Mouse (Mus musculus) midbrain, embryonic 10.5 days (tissue): Measurements from ENCODE around the gene Fgf9. TPM values are rescaled to one million over a fixed set of nuclear protein-coding genes. Genes with fewer than 3 reads are reported as not detected.

Experiments
- DNase-seq: peaks from one replicate; pipeline ENCODE4 v3.0.0-alpha.2; 2017; ENCODE audit warnings: low spot score
- H3K27ac ChIP-seq: fragments of 300-500 bp; sonication (generic); replicated peaks from 2 replicates; pipeline ENCODE4 v1.5.1; 2016; ENCODE audit warnings: mild to moderate bottlenecking
- H3K27me3 ChIP-seq: fragments of 300-500 bp; sonication (generic); 2 replicates; pipeline ENCODE4 v1.6.1; 2016; ENCODE audit warnings: low read depth, mild to moderate bottlenecking; ENCODE audit not compliant: poor library complexity, severe bottlenecking
- H3K36me3 ChIP-seq: fragments of 300-500 bp; sonication (generic); 2 replicates; pipeline ENCODE4 v1.6.1; 2016; ENCODE audit warnings: mild to moderate bottlenecking, moderate library complexity
- H3K4me1 ChIP-seq: fragments of 300-500 bp; sonication (generic); 2 replicates; pipeline ENCODE4 v1.6.1; 2016
- H3K4me3 ChIP-seq: fragments of 300-500 bp; sonication (generic); 2 replicates; pipeline ENCODE4 v1.5.1; 2016; ENCODE audit warnings: mild to moderate bottlenecking, moderate library complexity
- H3K9me3 ChIP-seq: fragments of 300-500 bp; sonication (generic); replicated peaks from 2 replicates; pipeline ENCODE4 v1.6.1; 2016; ENCODE audit warnings: mild to moderate bottlenecking
- WGBS: fragments of 180-500 bp; shearing (Covaris S2); methylation state at CpG from one replicate; pipeline ENCODE4 v1.1.7; 2016; 5-methylcytosine and 5-hydroxymethylcytosine counted together
- polyA plus RNA-seq: library from polyadenylated mRNA; unstranded; fragments of >200 nt; fragmentation: Nextera tagmentation; extraction: Ambion mirVana; gene quantifications from 2 replicates; pipeline ENCODE4 v1.2.1, GENCODE M21; 2016

Gene Fgf9
- polyA plus RNA-seq, 1 experiment from 2014 or later = 0.70 TPM

DNA sequence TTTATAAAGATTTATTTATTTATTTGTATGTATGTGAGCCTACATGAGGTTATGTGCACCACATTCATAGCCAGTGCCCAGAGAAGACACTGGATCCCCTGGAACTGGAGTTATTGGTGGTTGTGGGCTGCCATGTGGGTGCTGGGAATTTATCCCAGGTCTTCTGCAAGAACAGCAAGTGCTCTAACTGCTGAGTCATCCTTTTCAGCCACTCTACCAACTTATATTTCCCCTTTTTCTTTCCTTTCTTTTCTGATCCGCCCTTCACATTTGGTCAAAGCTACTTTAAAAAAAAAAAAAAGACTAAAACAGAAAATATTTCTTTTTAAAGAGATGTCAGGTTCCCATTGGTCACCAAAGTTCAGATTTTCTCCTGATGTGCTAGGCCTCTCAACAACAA, 90.3 kb downstream of the Fgf9 start:
- Histone ChIP-seq H3K4me1 (no peaks in the 10 kb centered on the region), H3K9me3 (no peaks in the 10 kb centered on the region), H3K4me3 (no peak overlapping the region), H3K27ac (no peak overlapping the region), H3K36me3 (no peaks in the 10 kb centered on the region), H3K27me3 (no peaks in the 10 kb centered on the region)
- no peak for DNase-seq
- 75% methylated on average over 1 of the region's 1 CpGs for WGBS

Other genes with a start within 250 kb of the Fgf9 start
- gene Ska3, start 244.4 kb upstream of the Fgf9 start, polyA plus RNA-seq = 57.4 and 60.1 TPM in 2 replicates
- gene Mrpl57, start 244.3 kb upstream of the Fgf9 start, polyA plus RNA-seq = 158 and 164 TPM in 2 replicates
- gene Zdhhc20, start 180.3 kb upstream of the Fgf9 start, polyA plus RNA-seq = 52.9 and 53.7 TPM in 2 replicates
- gene Micu2, start 71.3 kb upstream of the Fgf9 start, polyA plus RNA-seq = 58.2 and 61.6 TPM in 2 replicates